Mouse (Mus musculus): ENCODE data around the gene Lrmda. TPM values are rescaled to one million over a fixed set of nuclear protein-coding genes. Genes with fewer than 3 reads are reported as not detected.

The Lrmda gene
- total and polyA plus RNA-seq, 3 experiments = 0.92 to 8.6 (median 2.7) TPM

DNA sequence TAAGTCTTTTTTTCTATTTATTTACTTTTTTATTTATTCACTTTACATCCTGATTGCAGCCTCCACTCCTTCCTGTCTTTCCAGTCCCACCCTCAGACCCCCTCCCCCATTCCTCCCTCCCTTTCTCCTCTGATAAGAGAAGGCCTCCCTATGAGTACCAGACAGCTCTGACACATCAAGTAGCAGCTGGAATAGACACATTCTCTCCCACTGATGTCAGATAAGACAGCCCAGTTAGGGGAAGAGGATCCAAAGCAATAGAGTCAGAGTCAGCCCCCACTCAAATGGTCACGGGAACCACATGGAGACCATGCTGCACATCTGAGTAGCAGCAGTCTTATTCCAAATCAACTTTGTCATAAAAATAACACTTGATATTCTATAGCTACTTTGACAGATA is 700.5 kb downstream of the Lrmda start:
- no peak for DNase-seq

DNA sequence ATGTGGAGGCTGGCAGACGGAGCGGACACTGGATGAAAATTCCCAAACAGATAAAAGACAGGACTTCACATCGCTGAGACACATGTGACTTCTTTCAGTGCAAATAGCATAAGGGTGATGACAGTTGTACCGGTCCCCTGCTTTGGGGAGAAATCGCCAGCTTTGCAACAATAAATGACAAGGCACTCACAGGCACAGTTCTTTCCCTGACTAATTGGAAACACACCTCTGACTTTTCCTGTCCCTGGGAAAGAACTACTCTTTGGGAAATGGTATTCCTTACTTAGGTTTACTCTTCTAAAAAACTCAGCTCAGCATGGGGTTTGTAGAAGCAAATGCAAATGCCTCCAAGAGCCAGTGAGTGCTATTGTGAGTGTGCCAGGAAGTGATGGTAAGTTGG is 702.3 kb downstream of the Lrmda start:
- no peak for DNase-seq

DNA sequence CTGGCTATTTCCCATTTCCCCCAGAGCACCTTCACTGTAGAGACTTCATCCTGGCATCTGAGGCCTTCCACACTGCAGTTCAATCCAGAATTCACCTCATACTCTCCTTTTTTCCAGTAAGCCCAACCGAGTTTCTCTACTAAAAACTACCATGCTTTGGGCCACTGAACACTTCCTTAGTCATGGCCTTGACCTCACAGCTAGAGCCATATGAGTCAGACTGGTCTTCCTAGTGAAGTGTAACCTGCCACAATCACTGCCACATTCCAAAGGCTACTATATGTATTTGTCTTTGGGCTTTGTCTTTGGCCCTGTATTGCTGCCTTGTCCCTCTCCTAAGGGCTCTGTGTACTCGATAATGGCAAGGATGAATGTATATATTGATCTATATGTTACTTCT is 708.0 kb downstream of the Lrmda start:
- DNase-seq = no peak

DNA sequence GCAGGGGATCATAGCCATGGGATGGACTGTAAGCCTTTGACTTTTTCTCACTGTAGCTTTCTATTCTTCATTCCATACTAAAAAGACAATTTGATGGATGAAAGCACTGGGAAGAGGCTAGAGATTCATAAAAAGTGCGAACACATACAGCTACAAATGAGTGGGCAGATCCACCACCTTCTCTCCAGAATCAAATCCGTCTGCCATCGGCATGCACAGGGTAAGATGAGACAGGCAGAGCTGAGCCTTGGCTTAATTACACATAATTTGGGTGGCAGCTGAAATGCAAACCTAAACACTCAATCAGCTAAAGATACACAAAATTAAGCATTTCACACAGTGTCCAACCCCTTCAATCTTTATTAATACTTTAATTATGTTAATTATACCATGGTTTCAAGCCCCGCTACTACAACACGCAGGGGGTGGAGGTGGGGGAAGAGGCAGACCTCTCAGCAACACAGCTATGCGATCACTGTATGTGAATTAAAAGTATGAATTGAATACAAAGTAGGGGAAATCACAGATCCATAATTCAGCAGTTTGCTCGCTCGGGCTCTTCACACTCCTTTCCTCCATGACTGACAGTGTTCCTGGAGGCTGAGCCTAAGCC is 709.2 kb downstream of the Lrmda start:
- no peak for DNase-seq

DNA sequence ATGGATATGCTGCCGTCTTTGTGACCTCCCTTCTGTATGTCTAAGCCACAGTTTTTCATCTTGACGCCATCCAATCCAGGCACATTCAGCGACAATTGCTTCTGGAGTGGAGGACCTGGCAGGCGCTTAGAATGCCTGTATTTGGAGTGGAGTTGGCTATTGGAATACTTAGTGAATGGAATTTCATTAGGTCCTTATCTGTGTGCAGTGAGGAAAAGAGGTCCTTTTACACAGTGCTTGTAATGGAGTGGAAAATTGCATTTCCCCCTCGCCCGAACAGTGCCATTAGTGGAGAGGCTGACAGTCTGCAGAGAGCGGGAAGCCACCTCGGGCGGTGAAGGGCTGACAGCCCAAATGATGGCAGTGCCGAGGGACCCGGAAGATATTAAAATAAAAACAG is 719.1 kb downstream of the Lrmda start:
- DNase-seq = no peak

DNA sequence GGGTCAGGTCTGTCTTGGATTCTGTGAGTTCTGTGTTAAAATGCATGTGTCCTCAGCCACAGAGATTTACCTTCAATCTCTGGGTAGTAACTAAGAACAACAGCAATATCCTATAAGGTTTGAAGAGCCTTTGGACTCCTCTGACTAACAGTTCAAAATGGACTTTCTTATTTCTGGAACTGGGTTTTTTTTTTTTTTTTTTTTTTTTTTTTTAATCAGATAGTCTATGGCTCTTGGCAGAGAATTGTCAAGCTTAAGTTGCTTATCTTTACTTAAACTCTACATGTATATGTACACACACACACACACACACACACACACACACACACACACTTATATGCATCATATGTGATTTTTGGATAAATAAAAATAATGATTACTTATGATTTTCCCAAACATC is 723.0 kb downstream of the Lrmda start:
- no peak for DNase-seq

DNA sequence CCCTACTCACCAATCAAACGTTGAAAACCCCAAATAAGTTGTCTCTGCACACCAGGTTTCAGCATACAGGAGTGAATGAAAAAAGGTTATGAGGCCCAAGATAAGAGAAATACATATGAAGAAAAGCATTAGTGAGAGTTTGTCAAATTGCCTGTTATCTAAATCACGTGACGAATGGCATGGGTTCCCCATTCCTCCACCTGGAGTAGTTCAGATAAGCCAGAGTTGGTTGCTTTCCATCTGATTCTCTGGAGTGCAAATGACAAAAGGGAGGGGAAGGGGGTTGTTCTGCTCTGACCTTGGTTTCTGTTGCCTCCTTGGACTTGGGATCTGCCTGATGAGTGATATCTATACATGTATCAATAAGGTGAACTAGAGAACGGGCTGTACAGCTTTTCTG is 723.8 kb downstream of the Lrmda start:
- DNase-seq = no peak

DNA sequence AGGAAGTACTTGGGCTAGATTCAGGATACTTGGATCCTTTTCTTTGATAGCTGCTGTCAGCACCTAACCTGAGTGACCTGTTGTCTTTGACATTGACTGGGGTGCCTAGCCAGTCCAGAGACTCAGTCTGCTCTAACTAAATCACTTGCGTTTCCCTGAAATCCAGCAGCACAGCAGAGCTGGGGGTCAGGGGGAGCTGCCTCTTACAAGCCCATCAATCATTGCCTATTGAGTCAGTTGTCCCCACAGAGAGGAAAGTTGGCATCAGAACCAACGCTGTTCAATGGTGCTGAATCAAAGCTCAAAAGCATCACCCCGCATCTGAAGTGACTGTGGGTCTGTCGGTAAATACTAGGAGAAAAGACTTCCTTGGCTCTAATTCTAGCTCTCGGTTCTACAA is 725.2 kb downstream of the Lrmda start:
- DNase-seq = no peak

DNA sequence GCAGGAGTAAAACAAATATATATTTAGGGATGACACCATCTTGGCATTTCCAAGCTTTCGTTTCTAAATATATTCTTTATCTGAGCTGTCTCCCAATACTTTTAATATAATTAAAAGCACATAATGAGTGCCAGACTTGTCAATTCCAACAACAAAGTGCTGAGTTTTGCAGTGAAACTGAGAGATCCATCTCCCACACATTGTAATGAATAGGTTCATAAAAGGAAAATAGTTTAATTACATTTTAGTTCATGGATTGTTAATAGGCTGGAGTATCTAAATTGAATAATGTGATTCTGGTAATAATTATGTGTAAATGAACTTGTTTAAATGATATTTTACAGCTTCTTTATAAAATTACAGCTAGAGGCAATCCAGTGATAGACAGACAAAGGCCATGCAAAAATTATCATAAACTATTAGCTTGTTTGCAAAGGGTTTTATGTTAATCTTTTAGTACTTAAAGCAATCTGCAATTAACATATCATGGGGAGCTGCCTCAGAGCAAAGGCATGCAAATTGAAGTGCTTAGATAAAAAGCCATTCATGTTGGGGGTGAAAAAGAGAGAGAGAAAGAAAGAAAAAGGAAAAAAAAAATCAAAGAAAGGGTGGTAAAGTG is 725.9 kb downstream of the Lrmda start:
- no peak for DNase-seq

DNA sequence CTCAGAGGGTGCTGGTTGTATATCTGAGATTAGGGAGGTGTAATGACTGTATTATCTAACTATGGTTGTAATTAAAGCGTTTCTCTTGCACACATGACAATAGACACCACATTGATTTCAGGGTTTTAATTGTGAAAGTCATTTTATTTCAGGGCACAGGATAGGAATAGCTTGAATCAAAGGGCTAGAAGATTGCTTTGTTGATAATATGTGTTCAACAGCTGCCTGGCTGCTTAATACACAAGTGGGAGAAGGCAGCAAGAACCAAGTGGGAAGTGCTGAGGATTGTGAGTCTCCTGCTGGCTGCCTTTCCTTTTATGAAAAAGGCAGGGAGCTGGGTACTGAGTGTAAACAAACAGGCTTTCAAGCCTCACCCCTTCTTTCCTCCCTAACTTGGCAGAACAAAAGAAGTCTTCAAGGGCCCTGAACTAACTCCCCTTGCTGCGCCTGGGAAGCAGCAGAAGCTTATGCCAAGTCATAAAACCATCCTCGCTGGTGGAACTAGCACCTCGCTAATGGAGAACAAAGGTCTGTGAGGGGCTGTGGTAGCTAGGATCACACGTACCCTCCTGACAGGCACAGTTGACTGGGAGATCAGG is 726.5 kb downstream of the Lrmda start:
- DNase-seq = no peak

DNA sequence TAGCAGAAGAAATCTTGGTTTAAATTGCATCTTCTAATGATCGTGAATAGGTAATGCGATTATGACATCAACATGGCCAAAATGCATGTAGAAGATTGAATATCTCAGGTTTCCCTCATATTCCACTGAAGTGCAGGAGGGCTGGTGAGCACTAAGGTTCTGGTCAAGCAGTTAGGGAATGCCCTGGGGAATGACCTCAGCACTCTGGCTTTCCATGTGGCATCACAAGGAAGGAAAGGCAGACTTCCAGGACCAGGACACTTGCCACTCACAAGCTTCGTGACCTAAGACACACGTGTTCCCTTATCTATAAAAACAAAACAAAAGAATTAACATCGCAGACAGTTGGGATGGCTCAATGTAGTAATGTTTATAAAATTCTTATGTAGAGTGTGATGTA is 728.3 kb downstream of the Lrmda start:
- DNase-seq = no peak

DNA sequence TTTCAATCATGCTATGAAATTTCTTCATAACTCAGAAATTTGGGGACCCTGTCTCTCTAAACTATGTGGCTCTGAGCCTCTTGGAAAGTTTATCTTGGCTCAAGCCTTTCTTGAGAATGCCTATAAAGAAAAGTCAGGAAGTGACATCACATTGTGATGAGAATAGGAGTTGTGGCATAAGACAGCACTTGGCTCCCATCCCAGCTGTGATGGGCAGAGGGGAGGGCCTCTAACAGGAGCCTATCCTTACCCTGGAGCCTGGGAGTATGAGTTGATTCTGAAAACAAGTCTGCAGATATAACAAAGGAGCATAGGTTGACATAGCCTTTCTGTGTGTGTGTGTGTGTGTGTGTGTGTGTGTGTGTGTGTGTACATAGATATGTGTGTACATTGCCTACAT is 730.9 kb downstream of the Lrmda start:
- no peak for DNase-seq

DNA sequence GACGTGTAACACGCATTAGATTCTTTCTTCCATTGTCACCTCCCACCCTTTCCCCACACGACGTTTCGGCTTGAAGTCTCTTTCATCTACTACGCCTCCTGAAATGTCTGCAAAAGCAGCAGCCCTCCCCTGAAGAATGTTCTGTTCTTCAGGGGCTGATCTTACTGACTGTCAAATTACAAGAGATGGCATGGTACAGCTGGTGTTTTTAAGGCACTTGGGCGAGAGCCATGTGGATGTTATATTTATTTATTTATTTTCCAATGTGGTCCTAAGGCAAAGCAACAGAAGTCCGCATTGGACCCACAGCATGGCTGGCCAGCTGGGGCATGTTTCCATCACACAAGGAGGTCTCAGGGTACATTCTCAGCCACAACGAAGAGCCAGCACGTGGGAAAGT is 731.8 kb downstream of the Lrmda start:
- no peak for DNase-seq

DNA sequence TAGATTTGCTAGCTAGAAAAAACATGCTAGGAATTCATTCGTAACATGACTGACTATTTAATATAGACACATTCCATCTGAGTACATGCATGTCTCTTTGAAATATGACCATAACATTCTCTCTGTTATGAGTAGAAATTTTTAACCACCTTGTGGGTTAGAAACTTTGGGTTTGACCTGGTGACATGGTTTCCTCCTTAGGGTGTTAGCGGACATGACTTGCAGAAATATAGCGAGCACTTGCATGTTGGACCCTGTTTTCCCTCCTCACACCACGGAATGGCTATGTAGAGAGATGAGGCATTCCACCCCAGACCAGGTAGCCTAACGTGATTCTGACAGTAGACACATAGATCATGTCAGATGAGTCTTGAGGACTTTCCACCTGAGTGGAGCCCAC is 735.1 kb downstream of the Lrmda start:
- no peak for DNase-seq

DNA sequence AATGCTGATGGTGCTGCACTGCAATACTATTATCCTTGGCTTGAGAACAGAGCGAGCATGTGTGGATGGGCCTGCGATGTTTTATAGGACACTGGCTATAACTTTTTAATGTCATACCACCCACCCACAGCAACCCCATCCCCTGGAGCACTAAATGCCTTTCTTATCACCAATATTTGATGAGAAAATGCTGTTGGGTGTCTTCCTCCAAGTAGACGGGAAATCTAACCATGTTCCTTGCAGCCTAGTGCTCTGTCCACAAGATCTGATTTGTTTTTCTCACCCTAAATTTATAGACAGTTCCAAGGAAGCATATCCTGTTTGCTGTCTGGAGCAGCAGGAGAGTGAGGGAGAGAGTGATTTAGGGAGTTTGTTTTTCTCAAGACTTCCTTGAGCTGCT is 738.0 kb downstream of the Lrmda start:
- DNase-seq = no peak

DNA sequence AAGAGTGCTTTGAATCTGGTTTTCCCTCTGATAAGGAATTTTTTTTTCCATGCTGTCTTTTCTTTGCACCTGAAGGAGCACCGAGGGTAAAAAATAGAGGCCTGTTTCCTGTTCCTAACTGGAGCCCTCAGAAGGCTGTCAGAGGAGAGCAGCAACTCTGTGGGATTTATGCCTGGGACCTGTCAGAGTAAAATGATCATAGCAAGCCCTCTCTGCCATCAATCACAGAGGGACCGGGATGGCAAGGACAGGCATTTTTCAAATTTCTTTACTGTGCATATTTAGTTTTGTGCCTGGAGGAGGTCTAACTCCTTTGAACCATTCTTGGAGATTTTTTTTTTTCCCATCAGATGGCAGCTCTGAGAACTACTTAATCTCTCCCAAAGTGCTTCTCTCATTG is 739.7 kb downstream of the Lrmda start:
- DNase-seq = peak; percentile 24

DNA sequence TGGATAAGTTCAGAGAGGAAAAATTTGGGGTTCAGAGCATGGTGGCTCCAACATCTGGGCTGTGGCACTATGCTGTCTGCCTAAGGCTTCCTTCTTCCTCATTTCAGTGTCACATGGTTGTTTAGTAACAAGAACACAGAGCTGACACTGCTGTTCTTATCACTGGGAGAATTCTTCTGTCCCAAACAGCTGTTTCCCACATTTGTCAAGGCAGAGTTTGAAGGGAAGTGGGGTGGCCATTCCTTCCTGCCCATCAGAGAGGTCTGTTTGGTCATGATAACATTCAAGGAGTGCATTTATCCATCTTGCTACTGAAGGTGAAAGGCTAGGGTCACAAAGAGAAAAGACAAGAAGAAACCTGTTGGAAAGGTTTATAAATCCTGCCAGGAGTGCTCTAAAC is 740.2 kb downstream of the Lrmda start:
- peak; percentile 23 for DNase-seq

DNA sequence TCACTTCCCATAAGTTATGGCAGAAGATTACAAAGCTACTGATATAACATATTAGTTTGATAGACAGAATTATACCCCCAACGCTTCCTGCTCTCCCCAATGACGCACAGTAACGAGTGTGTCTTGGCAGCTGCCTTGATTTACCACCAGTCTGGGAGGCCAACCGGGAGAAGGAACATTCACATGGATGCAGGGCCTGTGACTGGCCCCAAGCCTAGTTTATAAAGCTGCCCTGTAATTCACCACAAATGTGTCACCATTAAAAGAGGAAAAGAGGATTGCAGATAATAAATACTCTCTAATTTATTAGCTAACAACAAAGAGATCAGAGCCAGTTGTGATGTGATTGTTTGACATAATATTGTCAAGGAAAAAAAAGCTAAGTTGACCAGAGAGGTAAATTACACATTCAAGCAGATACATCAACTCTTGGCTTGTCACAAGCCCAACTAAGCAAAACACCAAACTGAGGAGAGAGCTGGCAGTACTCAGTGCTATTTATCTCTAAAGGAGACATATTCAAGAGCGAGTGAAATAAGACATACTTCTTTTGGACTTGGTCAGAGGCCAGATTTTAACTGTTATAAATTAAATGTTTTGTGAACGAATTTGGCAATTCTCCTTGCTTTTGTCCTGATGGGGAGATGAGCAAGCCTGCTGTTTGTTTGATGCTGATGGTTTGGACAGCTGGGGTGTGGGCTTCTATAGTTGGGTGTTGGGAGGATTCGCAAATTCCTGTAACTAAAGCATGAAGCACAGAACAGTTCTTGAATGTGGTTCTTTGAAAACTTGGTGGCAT is 740.9 kb downstream of the Lrmda start:
- DNase-seq = peak; percentile 28

DNA sequence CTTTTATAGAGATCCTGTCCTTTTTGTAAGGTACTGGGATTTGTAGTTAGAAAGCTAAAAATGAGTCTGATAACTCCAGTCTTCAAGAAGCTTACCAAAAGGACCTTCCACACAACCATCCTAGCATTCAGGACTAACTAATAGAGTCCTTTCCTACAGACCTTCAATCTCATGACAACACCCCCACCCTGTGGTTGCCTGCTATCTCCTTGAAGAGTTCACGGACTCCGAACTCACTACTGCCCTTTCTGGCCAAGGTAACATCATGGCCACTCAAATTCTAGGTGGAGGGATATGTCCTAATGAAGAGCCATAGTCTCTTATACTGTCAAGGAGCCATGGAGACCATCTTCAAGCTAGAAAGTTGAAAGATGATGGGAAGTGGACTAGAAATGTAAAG is 762.2 kb downstream of the Lrmda start:
- peak; percentile 37 for DNase-seq

DNA sequence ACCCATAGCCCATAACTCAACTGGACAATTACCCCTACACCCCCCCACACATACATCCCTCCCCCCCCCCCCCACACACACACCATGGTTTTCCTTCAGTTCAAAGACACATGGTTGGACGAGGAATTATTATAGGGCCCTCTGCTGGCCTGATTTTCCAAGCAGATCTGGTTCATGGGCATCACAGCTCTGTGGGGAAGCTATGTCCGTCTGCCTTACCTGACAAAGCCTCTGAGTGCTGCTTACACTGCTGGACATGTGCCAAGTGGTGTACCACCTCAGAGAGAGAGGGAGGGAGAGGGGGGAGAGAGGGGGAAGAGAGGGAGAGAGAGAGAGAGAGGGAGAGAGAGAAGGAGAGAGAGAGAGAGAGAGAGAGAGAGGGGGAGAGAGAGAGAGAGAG is 762.9 kb downstream of the Lrmda start:
- DNase-seq = no peak

DNA sequence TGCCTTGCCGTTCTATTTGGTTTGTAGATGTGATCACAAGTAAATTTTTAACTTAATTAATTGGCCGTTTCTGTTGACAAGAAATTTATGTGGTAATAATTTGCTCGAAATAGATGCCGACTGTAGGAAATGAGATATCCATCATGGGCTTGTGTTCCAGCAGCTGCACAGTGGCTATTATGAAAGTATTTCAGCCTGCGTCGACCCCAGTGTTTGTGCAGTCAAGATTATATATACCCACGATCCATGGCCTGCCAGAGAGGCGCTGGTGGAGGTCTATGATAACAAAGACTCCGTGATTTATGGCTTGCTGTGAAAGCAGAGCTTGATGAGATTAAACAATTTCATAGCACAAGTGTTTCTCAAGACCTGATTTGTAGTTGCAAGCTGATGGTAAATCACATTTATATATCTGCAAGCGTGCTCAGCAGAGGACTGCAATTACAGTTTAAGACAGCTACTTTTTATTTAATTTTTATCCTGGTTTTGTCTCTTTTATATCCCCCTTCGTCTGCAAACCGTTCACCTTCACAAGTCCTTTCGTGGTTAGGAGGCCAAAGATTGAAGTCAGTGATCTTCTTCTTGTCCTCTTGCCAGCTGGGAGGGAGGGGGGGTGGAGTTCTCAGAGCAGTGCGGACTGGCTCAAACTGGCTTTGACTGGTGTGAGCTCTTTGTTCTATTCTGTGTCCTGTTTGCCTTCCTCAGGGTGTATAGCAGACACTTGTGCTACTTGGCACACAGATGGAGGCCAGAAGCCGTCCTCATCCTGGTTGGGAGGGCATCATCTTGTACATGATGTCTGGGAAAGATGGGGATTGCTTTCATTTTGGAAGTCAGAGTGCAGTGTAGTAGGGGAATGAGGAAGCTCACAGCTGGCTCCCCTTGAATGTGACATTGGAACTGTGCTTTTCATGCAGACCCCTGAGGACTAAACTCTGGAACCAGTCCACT is 764.0 kb downstream of the Lrmda start:
- no peak for DNase-seq

DNA sequence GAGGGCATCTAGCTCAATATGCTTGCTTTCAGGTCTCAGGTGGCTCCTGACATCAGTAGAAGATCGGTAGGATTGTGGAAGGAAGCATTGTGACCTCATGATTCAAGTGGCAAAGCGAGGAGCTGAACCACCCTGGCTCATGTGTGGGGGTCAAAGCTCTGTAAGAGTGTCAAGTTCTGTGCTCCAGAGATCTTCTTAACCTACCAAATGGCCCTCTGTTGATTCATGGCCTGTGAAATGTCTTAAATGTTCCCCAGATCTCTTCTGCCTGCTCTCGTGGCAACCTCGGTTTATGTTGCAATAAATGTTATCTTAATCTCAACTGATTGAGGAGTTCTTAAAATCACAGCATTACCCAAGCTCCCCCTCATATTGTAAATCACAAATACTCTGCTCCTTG is 780.5 kb downstream of the Lrmda start:
- no peak for DNase-seq

Measured in adrenal gland, adult 2 months (tissue).